Mouse (Mus musculus): ENCODE results near the gene Ifi214.
"Not testable (repeated sequence)": the region's sequence is repeated elsewhere in the genome, so short reads cannot be mapped to it uniquely, and the experiment has no call there.

Ifi214 gene

GRCm38 (mm10) chr1:173535791-173536190 lies at the start of gene Ifi214:
Ifi214 (minus strand) TSS chr1:173535957.
- not testable (repeated sequence) for DNase-seq (ENCODE audit: extremely low spot score, low read depth, low spot score)

GRCm38 (mm10) chr1:173579921-173580585 lies 44.3 kb upstream of the Ifi214 start:
- DNase-seq (ENCODE audit: extremely low spot score, low read depth, low spot score), result no peak

- DNase-seq (ENCODE audit: extremely low spot score, low read depth, low spot score), result no peak
Measured at GRCm38 (mm10) chr1:173579079-173579478, 43.3 kb upstream of the Ifi214 start.

- DNase-seq (ENCODE audit: extremely low spot score, low read depth, low spot score), result not testable (repeated sequence)
Measured at GRCm38 (mm10) chr1:173550491-173551050, 14.8 kb upstream of the Ifi214 start.

- not testable (repeated sequence) for DNase-seq (ENCODE audit: extremely low spot score, low read depth, low spot score)
Measured at GRCm38 (mm10) chr1:173548798-173549197, 13.0 kb upstream of the Ifi214 start.

GRCm38 (mm10) chr1:173521452-173521851 lies 14.3 kb downstream of the Ifi214 start:
- DNase-seq (ENCODE audit: extremely low spot score, low read depth, low spot score), result no peak

GRCm38 (mm10) chr1:173510595-173510994 lies 25.2 kb downstream of the Ifi214 start:
- DNase-seq (ENCODE audit: extremely low spot score, low read depth, low spot score), result not testable (repeated sequence)

- DNase-seq (ENCODE audit: extremely low spot score, low read depth, low spot score), result not testable (repeated sequence)
Measured at GRCm38 (mm10) chr1:173491483-173491882, 44.3 kb downstream of the Ifi214 start.

GRCm38 (mm10) chr1:173490812-173491480 lies 44.8 kb downstream of the Ifi214 start, which contains the start of gene Ifi206:
Ifi206 (minus strand) TSS chr1:173491041.
- not testable (repeated sequence) for DNase-seq (ENCODE audit: extremely low spot score, low read depth, low spot score)

- DNase-seq (ENCODE audit: extremely low spot score, low read depth, low spot score), result not testable (repeated sequence)
Measured at GRCm38 (mm10) chr1:173481182-173481574, 54.6 kb downstream of the Ifi214 start.

- DNase-seq (ENCODE audit: extremely low spot score, low read depth, low spot score), result not testable (repeated sequence)
Measured at GRCm38 (mm10) chr1:173480399-173481181, 55.2 kb downstream of the Ifi214 start.

Data from hindlimb bud, embryonic 11.5 days (tissue).